Mouse (Mus musculus) cerebellum, adult 2 months (tissue): Measurements from ENCODE around the gene Larp6. TPM values are rescaled to one million over a fixed set of nuclear protein-coding genes. Genes with fewer than 3 reads are reported as not detected.

Experiments used
- DNase-seq, 2 experiments: peaks; one replicate each; pipeline ENCODE4 v3.0.0; 2021
- H3K27ac ChIP-seq: fragments of 200-500 bp; 2 replicates; pipeline ENCODE4 v1.5.1; 2012; ENCODE audit warnings: low read length, control low read depth, inconsistent platforms; ENCODE audit not compliant: insufficient read depth
- H3K27me3 ChIP-seq: fragments of 200-500 bp; 2 replicates; pipeline ENCODE4 v1.6.1; 2012; ENCODE audit warnings: inconsistent platforms, mild to moderate bottlenecking, low read length, moderate library complexity; ENCODE audit not compliant: control insufficient read depth, insufficient read depth
- H3K4me1 ChIP-seq: fragments of 200-500 bp; 2 replicates; pipeline ENCODE4 v1.6.1; 2011; ENCODE audit warnings: low read length; ENCODE audit not compliant: control insufficient read depth, insufficient read depth
- H3K4me3 ChIP-seq: fragments of 200-500 bp; replicated peaks from 2 replicates; pipeline ENCODE3; 2011; ENCODE audit warnings: mild to moderate bottlenecking, low read depth, low read length, control low read depth; ENCODE audit not compliant: insufficient read depth
- CTCF ChIP-seq: fragments of 200-500 bp; IDR thresholded peaks from 2 replicates; pipeline ENCODE4 v1.5.1; 2011; ENCODE audit warnings: low read depth, mild to moderate bottlenecking, control low read depth, low read length, moderate library complexity, borderline replicate concordance; ENCODE audit not compliant: insufficient read depth
- POLR2A ChIP-seq: fragments of 200-500 bp; IDR thresholded peaks from 2 replicates; pipeline ENCODE4 v1.6.1; 2011; ENCODE audit warnings: low read length, control low read depth, borderline replicate concordance; ENCODE audit not compliant: insufficient read depth
- WGBS: fragments of 180-500 bp; shearing (Covaris S2); methylation state at CpG from one replicate; pipeline ENCODE4 v1.1.7; 2018; 5-methylcytosine and 5-hydroxymethylcytosine counted together
- polyA plus RNA-seq: library from polyadenylated mRNA; depleted of rRNA; stranded (reverse); fragments of >200 nt; gene quantifications from 2 replicates; pipeline ENCODE4 v1.2.3, GENCODE M21; 2012

Gene Larp6
- polyA plus RNA-seq, 1 experiment, result 46.0 TPM

DNA sequence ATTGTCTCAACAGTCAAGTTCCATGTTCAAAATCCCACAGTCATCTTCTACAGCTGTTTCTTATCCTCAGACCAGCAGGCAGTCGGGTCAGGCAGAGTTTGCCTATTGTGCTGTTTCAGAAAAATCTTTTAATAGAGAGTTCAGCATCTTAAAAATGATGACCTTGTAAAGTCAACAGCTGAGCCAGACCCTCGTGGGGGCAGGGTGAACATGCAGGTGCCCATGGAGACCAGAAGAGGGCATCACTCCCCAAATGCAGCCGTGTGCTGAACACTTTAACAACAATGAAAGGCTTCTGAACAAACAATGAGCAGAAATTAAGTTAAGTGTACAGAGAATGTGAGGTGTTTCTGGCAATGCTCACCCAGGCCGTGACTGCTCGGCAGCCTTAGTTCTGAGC is 3.0 kb downstream of the Larp6 start:
- DNase-seq, result no peak
- Histone ChIP-seq H3K27ac (no peak overlapping the region), H3K27me3 (no peaks in the 10 kb centered on the region), H3K4me3 (no peak overlapping the region), H3K4me1 (peaks cover 6% of the 10 kb centered on the region; the same call in 1 of the 2 replicates)
- 35% methylated on average over 5 of the region's 5 CpGs for WGBS
- TF ChIP-seq CTCF (peak; percentile 47; the same call in 1 of the 2 replicates), POLR2A (no peak)

DNA sequence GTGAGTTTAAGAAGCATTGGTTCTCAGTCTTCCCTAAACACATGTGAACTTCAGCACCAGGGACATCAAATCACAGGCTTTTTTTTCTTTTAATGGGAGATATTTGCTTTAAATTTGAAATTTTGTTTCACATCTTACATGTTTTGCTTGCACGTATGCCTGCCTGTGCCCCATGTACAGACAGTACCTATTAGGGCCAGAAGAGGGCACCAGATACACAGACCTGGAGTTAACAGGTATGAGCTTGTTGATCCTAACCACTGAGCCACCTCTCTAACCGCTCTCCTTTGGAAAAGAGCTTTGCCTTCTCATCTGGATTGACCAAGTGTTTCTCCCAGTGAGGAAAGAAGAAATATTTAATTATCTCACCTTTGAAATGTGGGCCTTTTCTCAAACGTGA is 5.5 kb downstream of the Larp6 start:
- no peak overlapping the region for H3K27ac ChIP-seq
- TF ChIP-seq POLR2A (no peak), CTCF (peak; percentile 69)
- 0 out of 2 replicates have a peak, but pooled peaks cover 6% of the 10 kb centered on the region for H3K4me1 ChIP-seq
- WGBS, result 57% methylated on average over 3 of the region's 3 CpGs
- no peaks in the 10 kb centered on the region for H3K27me3 ChIP-seq
- peak; percentile 49 to 54 for DNase-seq
- no peak overlapping the region for H3K4me3 ChIP-seq

DNA sequence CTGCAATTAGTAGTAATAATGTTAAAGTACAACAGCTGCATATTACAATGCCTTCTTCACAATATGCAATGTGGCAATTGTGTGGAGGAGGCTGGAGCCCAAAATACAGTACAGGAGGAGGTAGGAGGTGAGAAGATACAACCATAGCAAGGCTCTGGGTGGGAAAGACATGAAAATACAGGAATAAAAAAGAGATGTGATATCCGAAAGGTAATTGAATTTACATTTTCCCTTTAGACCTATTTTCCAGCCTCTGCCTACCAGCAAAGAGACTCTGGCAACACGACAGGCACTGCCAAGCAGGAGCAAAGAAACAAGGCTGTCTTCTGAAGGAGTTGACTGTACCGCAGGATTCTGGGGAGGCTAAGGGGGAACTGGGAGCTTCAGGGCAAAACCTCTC is 6.9 kb downstream of the Larp6 start:
- no peak for DNase-seq
- Histone ChIP-seq H3K27me3 (no peaks in the 10 kb centered on the region), H3K4me1 (0 out of 2 replicates have a peak, but pooled peaks cover 6% of the 10 kb centered on the region), H3K27ac (no peak overlapping the region), H3K4me3 (no peak overlapping the region)
- no peak for TF ChIP-seq POLR2A
- no peak for TF ChIP-seq CTCF
- 80% methylated on average over 3 of the region's 3 CpGs for WGBS

DNA sequence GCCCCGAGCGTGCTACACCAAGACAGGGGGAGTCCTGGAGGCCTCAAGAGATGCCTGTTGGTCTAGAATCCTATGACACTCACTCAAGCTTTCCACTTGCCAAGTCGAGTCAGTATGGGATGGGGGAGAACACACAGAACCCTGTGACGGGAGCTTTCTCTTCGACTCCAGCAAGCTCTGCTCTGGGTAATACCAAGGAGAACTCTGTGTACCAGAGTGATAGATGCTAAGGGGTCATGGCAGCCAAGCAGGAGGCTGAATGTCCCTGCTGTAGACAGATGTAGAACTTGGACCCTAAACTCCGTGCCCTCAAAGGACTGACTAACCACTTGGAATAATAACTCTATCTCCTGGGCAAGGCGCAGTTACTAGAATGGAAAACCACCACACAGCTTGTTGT is 12.2 kb downstream of the Larp6 start:
- 86% methylated on average over 7 of the region's 7 CpGs for WGBS
- Histone ChIP-seq H3K27me3 (no peaks in the 10 kb centered on the region), H3K27ac (no peak overlapping the region), H3K4me3 (no peak overlapping the region), H3K4me1 (no peaks in the 10 kb centered on the region)
- TF ChIP-seq POLR2A (no peak), CTCF (no peak)
- DNase-seq, result no peak

DNA sequence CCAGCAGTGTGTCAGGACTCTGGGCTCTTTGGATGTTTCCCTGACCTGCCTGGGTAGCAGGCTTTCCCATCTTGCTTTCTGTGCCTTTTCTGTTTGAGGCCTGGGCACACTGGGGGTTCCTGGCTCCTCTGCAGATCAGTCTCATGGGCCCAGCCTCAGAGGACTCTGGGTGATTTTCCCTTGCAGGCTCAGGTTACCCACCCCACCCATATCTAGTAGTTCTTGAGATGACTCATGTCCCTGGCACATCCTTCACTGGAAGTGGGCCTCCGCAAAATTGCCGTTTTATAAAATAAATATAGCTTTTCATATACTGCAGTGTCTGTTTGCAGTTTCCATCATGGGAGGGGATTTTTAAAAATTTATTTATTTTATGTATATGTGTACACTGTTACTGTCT is 21.5 kb downstream of the Larp6 start:
- 86% methylated on average over 2 of the region's 2 CpGs for WGBS
- TF ChIP-seq CTCF (no peak), POLR2A (no peak)
- no peak for DNase-seq
- Histone ChIP-seq H3K27me3 (no peaks in the 10 kb centered on the region), H3K27ac (no peak overlapping the region), H3K4me3 (no peak overlapping the region), H3K4me1 (no peaks in the 10 kb centered on the region)

- 40% methylated on average over 5 of the region's 5 CpGs for WGBS
- no peaks in the 10 kb centered on the region for H3K27me3 ChIP-seq
- H3K4me3 ChIP-seq, result no peak overlapping the region
- no peak overlapping the region for H3K27ac ChIP-seq
- no peak for TF ChIP-seq POLR2A
- TF ChIP-seq CTCF, result no peak
- no peak for DNase-seq
- H3K4me1 ChIP-seq, result peaks cover 3% of the 10 kb centered on the region
Measured at GRCm38 (mm10) chr9:60739126-60739525, 26.3 kb downstream of the Larp6 start.

- no peak overlapping the region for H3K27ac ChIP-seq
- WGBS, result 67% methylated on average over 10 of the region's 10 CpGs
- no peak overlapping the region for H3K4me3 ChIP-seq
- DNase-seq, result no peak
- H3K27me3 ChIP-seq, result no peaks in the 10 kb centered on the region
- H3K4me1 ChIP-seq, result peaks cover 3% of the 10 kb centered on the region
- no peak for TF ChIP-seq CTCF
- no peak for TF ChIP-seq POLR2A
Measured at GRCm38 (mm10) chr9:60741436-60741835, 28.6 kb downstream of the Larp6 start.

DNA sequence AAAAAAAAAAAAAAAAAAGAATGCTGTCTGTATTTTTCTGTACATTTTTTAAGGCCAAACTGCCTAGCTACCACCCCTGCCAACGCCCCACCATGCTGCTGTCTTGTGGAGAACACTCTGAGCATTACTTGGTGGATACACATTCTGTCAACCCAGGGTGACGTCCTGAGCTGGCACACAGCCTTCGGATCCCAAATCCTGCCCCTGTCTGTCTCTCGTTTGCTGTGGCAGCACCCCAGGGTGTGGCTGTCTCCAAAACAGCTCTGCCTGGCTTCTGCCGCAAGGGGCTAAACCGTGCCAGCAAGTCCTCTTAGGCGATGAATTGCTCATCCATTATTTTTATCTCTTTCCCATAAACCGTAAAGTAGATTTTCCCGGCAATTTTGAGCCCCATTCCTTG is 29.7 kb downstream of the Larp6 start:
- WGBS, result 13% methylated on average over 9 of the region's 9 CpGs
- TF ChIP-seq POLR2A (no peak), CTCF (peak; percentile 19; the same call in 1 of the 2 replicates)
- Histone ChIP-seq H3K27me3 (no peaks in the 10 kb centered on the region), H3K4me3 (peak overlapping the region; percentile 64), H3K27ac (no peak overlapping the region), H3K4me1 (peaks cover 3% of the 10 kb centered on the region)
- DNase-seq, result peak; percentile 74 to 79
